Mouse (Mus musculus) urinary bladder, adult 2 months (tissue): ENCODE measurements around the gene Ldhc. TPM values are rescaled to one million over a fixed set of nuclear protein-coding genes. Genes with fewer than 3 reads are reported as not detected.

Source experiments
- DNase-seq: peaks from one replicate; pipeline ENCODE4 v3.0.0; 2022; ENCODE audit warnings: low spot score
- polyA plus RNA-seq: library from polyadenylated mRNA; depleted of rRNA; stranded (reverse); fragments of >200 nt; gene quantifications from 2 replicates; pipeline ENCODE4 v1.2.3, GENCODE M21; 2012; rRNA removed

Ldhc gene
- polyA plus RNA-seq, 1 experiment, result not detected

- DNase-seq, result no peak
Observed at GRCm38 (mm10) chr7:46916376-46916775, 55.4 kb downstream of the Ldhc start.

GRCm38 (mm10) chr7:46918678-46919371, 57.8 kb downstream of the Ldhc start:
- DNase-seq, result no peak

- DNase-seq, result peak; percentile 94
Observed at GRCm38 (mm10) chr7:46919551-46920176, 58.7 kb downstream of the Ldhc start, which contains the start of gene Tsg101. TSS of gene Tsg101 (minus strand) at chr7:46919969.

- DNase-seq, result no peak
Observed at GRCm38 (mm10) chr7:46922075-46922474, 61.1 kb downstream of the Ldhc start.

Other genes with a start within 250 kb of the Ldhc start
- gene Sergef, start 221.4 kb upstream of the Ldhc start, polyA plus RNA-seq, result 7.2 and 7.5 TPM in 2 replicates
- gene Tph1, start 188.7 kb upstream of the Ldhc start, polyA plus RNA-seq, result 0.12 TPM in 2 replicates
- gene Saal1, start 150.5 kb upstream of the Ldhc start, polyA plus RNA-seq, result 8.5 TPM in 2 replicates
- 0.87 and 1.7 TPM in 2 replicates for gene Saa3, start 145.5 kb upstream of the Ldhc start, polyA plus RNA-seq
- gene Saa4, start 128.6 kb upstream of the Ldhc start, polyA plus RNA-seq, result not detected in 2 replicates
- gene Saa1, start 118.2 kb upstream of the Ldhc start, polyA plus RNA-seq, result not detected in 2 replicates
- not detected in 2 replicates for gene Saa2, start 109.4 kb upstream of the Ldhc start, polyA plus RNA-seq
- gene Hps5, start 65.1 kb upstream of the Ldhc start, polyA plus RNA-seq, result 22.3 and 23.1 TPM in 2 replicates
- 27.8 and 30.3 TPM in 2 replicates for gene Gtf2h1, start 65.1 kb upstream of the Ldhc start, polyA plus RNA-seq
- gene Ldha, start 19.7 kb upstream of the Ldhc start, polyA plus RNA-seq, result 354 and 368 TPM in 2 replicates
- gene Tsg101, start 58.8 kb downstream of the Ldhc start, polyA plus RNA-seq, result 43.6 and 44.5 TPM in 2 replicates
- 11.7 and 12.0 TPM in 2 replicates for gene Uevld, start 97.3 kb downstream of the Ldhc start, polyA plus RNA-seq
- gene Gm9999, start 122.4 kb downstream of the Ldhc start, polyA plus RNA-seq, result not detected in 2 replicates
- gene Spty2d1, start 147.2 kb downstream of the Ldhc start, polyA plus RNA-seq, result 11.5 and 11.7 TPM in 2 replicates
- gene Tmem86a, start 189.4 kb downstream of the Ldhc start, polyA plus RNA-seq, result 15.5 and 23.6 TPM in 2 replicates